Comparison of ENCODE assay signal across 18 mouse cellular contexts in genomic region chr9:107544196-107544700, GRCm38 (mm10). TPM values are rescaled to one million over a fixed set of nuclear protein-coding genes. Genes with fewer than 3 reads are reported as not detected.
DNase-seq lines count a peak whose midpoint lies in the region; TF ChIP-seq lines count a peak whose summit lies in the region.
"Had no signal": no experiment of that assay in that cellular context is flagged by ENCODE, and none has a peak within 500 bp of the region (broad histone marks: within the 10 kb centered on the region; RNA-seq: fewer than 3 reads in every experiment).

No protein-coding gene starts in this region.

- H3K4me1 ChIP-seq in cerebellum, adult 2 months (ENCODE audit: control insufficient read depth, insufficient read depth, low read length): no peaks in the 10 kb centered on the region; the same call in none of the 2 replicates

- no peak for TF ChIP-seq POLR2A in cerebellum, adult 2 months (IDR thresholded peaks at IDR 0.05; ENCODE audit: borderline replicate concordance, insufficient read depth, low read length)

- H3K27me3 ChIP-seq in cerebellum, adult 2 months (ENCODE audit: control insufficient read depth, insufficient read depth, low read length): no peaks in the 10 kb centered on the region
- H3K27me3 ChIP-seq: CH12.LX; embryonic facial prominence, embryonic 12.5 days; forebrain, embryonic 15.5 days; Patski had no signal

- no peak overlapping the region for H3K27ac ChIP-seq in cerebellum, adult 2 months (ENCODE audit: insufficient read depth, low read length)
- H3K27ac ChIP-seq: embryonic facial prominence, embryonic 10.5 days; embryonic facial prominence, embryonic 12.5 days; forebrain, embryonic 13.5 days; forebrain, embryonic 15.5 days had no signal

- peak; percentile 31 for DNase-seq in cerebellum, adult 8-10 months
- no peak for DNase-seq in cerebellum, postnatal 25 days
- peak; percentile 64 for DNase-seq in cerebellum, adult 9-11 months
- no peak for DNase-seq in cerebellum, adult 2 months
- peak; percentile 28 for DNase-seq in kidney, adult 11 months
- no peak for DNase-seq in kidney, postnatal 14 days
- DNase-seq: adrenal gland, adult 8-10 months; adrenal gland, postnatal 14 days; adrenal gland, postnatal 36 days; B cell, adult 2 months; cerebellum, postnatal 10 days; forebrain, postnatal 0 days had no signal

- WGBS in cerebellum, adult 2 months: 94% methylated on average over 17 of the region's 17 CpGs

- H3K4me3 ChIP-seq in cerebellum, adult 2 months (replicated peaks; ENCODE audit: insufficient read depth, low read depth, low read length): no peak overlapping the region
- H3K4me3 ChIP-seq: embryonic facial prominence, embryonic 12.5 days; forebrain, embryonic 13.5 days; forebrain, embryonic 15.5 days had no signal

- no peak for TF ChIP-seq CTCF in cerebellum, adult 2 months (IDR thresholded peaks at IDR 0.05; ENCODE audit: borderline replicate concordance, insufficient read depth, low read depth, low read length)

RNA-seq across cellular contexts. Expression of gene Nprl2, which starts 2.2 kb away (rescaled TPM):
- polyA plus RNA-seq in cerebellum, adult 2 months (2012; rRNA removed): 64.1 and 70.7 TPM in 2 replicates

RNA-seq across cellular contexts. Expression of gene Cyb561d2, which starts 2.3 kb away (rescaled TPM):
- 21.2 and 21.5 TPM in 2 replicates for polyA plus RNA-seq in cerebellum, adult 2 months (2012; rRNA removed)

RNA-seq across cellular contexts. Expression of gene Zmynd10, which starts 2.9 kb away (rescaled TPM):
- 1.6 and 2.3 TPM in 2 replicates for polyA plus RNA-seq in cerebellum, adult 2 months (2012; rRNA removed)

RNA-seq across cellular contexts. Expression of gene Rassf1, which starts 7.1 kb away (rescaled TPM):
- 30.3 and 32.3 TPM in 2 replicates for polyA plus RNA-seq in cerebellum, adult 2 months (2012; rRNA removed)

RNA-seq across cellular contexts. Expression of gene Tmem115, which starts 10.5 kb away (rescaled TPM):
- polyA plus RNA-seq in cerebellum, adult 2 months (2012; rRNA removed): 44.3 and 44.6 TPM in 2 replicates

Comparison
In these comparisons a context has a peak if more than half of its experiments do, and no peak if none do; other contexts are left out.
1. DNase-seq: peak in cerebellum, adult 8-10 months (single experiment), cerebellum, adult 9-11 months (single experiment) and kidney, adult 11 months (single experiment); none in cerebellum, postnatal 25 days (0 of 2), cerebellum, adult 2 months (0 of 2) and kidney, postnatal 14 days (single experiment).